Mouse (Mus musculus): ENCODE results near the gene AC109138.7.

DNA sequence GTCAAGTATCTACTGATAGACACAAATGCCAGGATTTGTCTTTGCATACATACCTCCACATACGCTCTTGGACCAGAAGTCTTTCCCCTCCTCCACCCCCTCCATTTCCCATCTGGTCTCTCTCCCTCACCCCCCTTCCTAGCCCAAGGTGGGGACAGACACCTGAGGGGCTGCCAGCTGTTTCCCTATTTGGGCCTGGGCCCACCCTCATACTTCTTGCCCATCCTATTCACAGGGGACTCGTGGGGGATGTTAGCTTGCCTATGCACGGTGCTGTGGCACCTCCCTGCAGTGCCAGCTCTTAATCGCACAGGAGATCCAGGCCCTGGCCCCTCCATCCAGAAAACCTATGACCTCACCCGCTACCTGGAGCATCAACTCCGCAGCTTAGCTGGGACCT lies 5.8 kb downstream of the AC109138.7 start:
- TF ChIP-seq CTCF (IDR thresholded peaks at IDR 0.05; ENCODE audit: low read depth) = no peak
- no peak for TF ChIP-seq EP300 (IDR thresholded peaks at IDR 0.05; ENCODE audit: low read depth)

Data from liver, embryonic 14.5 days (tissue).